Mouse (Mus musculus): ENCODE measurements around the gene Ankrd53. TPM values are rescaled to one million over a fixed set of nuclear protein-coding genes. Genes with fewer than 3 reads are reported as not detected.
A peak's percentile ranks its signal among the peaks of the same experiment; 100 is the strongest.

The Ankrd53 gene
- polyA plus RNA-seq, 1 experiment = 0.04 TPM

DNA sequence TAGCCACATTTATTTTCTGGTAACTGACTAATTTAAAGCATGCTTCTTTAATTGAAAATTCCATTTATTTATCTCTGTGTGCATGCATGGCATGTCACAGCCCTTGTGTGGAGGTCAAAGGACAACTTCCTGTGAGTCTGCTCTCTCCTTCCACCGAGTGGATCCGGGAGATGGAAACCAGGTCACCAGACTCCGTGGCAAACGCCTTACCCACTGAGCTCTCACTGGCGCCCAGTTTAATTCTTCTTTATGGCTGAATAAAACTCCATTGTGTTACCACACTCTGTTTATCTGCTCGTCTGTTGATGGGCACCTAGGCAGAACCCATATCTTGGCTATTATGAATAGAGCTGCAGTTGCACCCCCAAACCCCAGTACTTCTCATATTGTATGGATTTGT is 39.9 kb upstream of the Ankrd53 start:
- no peak overlapping the region for H3K4me3 ChIP-seq (ENCODE audit: insufficient read depth, poor library complexity, severe bottlenecking)
- H3ac ChIP-seq (ENCODE audit: control insufficient read depth, insufficient read length, low read depth) = no peak overlapping the region
- no peak for TF ChIP-seq MYOG (IDR thresholded peaks at IDR 0.05; ENCODE audit: control insufficient read depth, extremely low read depth, insufficient read length)
- TF ChIP-seq USF1 (IDR thresholded peaks at IDR 0.05; ENCODE audit: low read depth) = no peak
- no peak for TF ChIP-seq MAX (IDR thresholded peaks at IDR 0.05)
- no peak for TF ChIP-seq MYOD1 (IDR thresholded peaks at IDR 0.05; ENCODE audit: control insufficient read depth, insufficient read length, low read depth)
- no peak for TF ChIP-seq FOSL1 (IDR thresholded peaks at IDR 0.05; ENCODE audit: insufficient read depth, low read length, poor library complexity, severe bottlenecking)
- TF ChIP-seq CEBPB (IDR thresholded peaks at IDR 0.05; ENCODE audit: low read depth) = no peak
- TF ChIP-seq CTCF (IDR thresholded peaks at IDR 0.05; ENCODE audit: control insufficient read depth, insufficient read depth, insufficient read length) = no peak
- no peaks in the 10 kb centered on the region for H3K36me3 ChIP-seq (ENCODE audit: control insufficient read depth, insufficient read depth)
- H3K79me2 ChIP-seq (ENCODE audit: control insufficient read depth, insufficient read depth) = no peaks in the 10 kb centered on the region
- H3K79me3 ChIP-seq (ENCODE audit: low read depth) = no peaks in the 10 kb centered on the region
- peaks cover 25% of the 10 kb centered on the region for H3K27me3 ChIP-seq (ENCODE audit: control insufficient read depth, insufficient read depth, insufficient read length)

GRCm38 (mm10) chr6:83727178-83727577 is 35.3 kb upstream of the Ankrd53 start:
- no peaks in the 10 kb centered on the region for H3K79me2 ChIP-seq (ENCODE audit: control insufficient read depth, insufficient read depth)
- H3K4me3 ChIP-seq (ENCODE audit: insufficient read depth, poor library complexity, severe bottlenecking) = no peak overlapping the region
- H3K79me3 ChIP-seq (ENCODE audit: low read depth) = no peaks in the 10 kb centered on the region
- H3K27me3 ChIP-seq (ENCODE audit: control insufficient read depth, insufficient read depth, insufficient read length) = peaks cover 15% of the 10 kb centered on the region
- no peaks in the 10 kb centered on the region for H3K36me3 ChIP-seq (ENCODE audit: control insufficient read depth, insufficient read depth)
- H3ac ChIP-seq (ENCODE audit: control insufficient read depth, insufficient read length, low read depth) = no peak overlapping the region
- TF ChIP-seq CTCF (IDR thresholded peaks at IDR 0.05; ENCODE audit: control insufficient read depth, insufficient read depth, insufficient read length) (no peak), CEBPB (IDR thresholded peaks at IDR 0.05; ENCODE audit: low read depth) (no peak), FOSL1 (IDR thresholded peaks at IDR 0.05; ENCODE audit: insufficient read depth, low read length, poor library complexity, severe bottlenecking) (no peak), MYOG (IDR thresholded peaks at IDR 0.05; ENCODE audit: control insufficient read depth, extremely low read depth, insufficient read length) (no peak), USF1 (IDR thresholded peaks at IDR 0.05; ENCODE audit: low read depth) (no peak), MAX (IDR thresholded peaks at IDR 0.05) (no peak), MYOD1 (IDR thresholded peaks at IDR 0.05; ENCODE audit: control insufficient read depth, insufficient read length, low read depth) (no peak)

- Histone ChIP-seq H3K36me3 (ENCODE audit: control insufficient read depth, insufficient read depth) (no peaks in the 10 kb centered on the region), H3K27me3 (ENCODE audit: control insufficient read depth, insufficient read depth, insufficient read length) (peaks cover 18% of the 10 kb centered on the region)
Measured at GRCm38 (mm10) chr6:83728488-83728887, 34.0 kb upstream of the Ankrd53 start.

DNA sequence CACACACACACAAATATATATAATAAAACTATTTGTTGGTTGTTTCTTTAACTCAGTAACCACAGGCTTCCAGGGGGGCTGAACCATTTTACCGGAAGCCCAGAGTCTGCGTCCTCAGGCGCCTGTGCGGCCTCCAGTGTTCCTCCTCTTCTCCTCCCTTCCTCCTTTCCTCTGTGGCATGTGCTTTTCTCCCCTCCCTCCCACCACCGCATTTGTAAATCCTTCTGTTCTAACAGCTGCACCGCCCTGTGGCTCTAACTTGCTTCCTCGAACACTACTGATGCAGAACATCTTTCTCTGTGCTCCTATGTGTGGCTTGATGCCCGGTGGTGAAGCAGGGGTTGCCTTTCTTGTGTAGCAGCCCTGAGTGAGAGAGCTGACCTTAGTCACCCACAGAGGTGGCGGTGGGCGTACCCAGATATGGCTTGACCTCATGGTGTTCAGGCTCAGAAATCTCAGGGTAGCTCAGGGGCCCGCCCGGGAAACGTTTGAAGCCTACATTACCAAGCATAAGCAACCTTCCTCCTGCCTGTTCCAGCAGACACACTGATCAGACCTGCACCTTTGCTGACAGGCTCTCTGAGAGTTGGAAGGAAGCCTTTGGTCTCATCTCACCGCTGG is 33.0 kb upstream of the Ankrd53 start:
- H3K4me3 ChIP-seq (ENCODE audit: insufficient read depth, poor library complexity, severe bottlenecking) = no peak overlapping the region
- peaks cover 18% of the 10 kb centered on the region for H3K27me3 ChIP-seq (ENCODE audit: control insufficient read depth, insufficient read depth, insufficient read length)
- no peaks in the 10 kb centered on the region for H3K79me2 ChIP-seq (ENCODE audit: control insufficient read depth, insufficient read depth)
- no peak overlapping the region for H3ac ChIP-seq (ENCODE audit: control insufficient read depth, insufficient read length, low read depth)
- no peaks in the 10 kb centered on the region for H3K79me3 ChIP-seq (ENCODE audit: low read depth)
- no peaks in the 10 kb centered on the region for H3K36me3 ChIP-seq (ENCODE audit: control insufficient read depth, insufficient read depth)
- TF ChIP-seq CTCF (IDR thresholded peaks at IDR 0.05; ENCODE audit: control insufficient read depth, insufficient read depth, insufficient read length) (no peak), FOSL1 (IDR thresholded peaks at IDR 0.05; ENCODE audit: insufficient read depth, low read length, poor library complexity, severe bottlenecking) (no peak), MYOD1 (IDR thresholded peaks at IDR 0.05; ENCODE audit: control insufficient read depth, insufficient read length, low read depth) (no peak), USF1 (IDR thresholded peaks at IDR 0.05; ENCODE audit: low read depth) (no peak), MYOG (IDR thresholded peaks at IDR 0.05; ENCODE audit: control insufficient read depth, extremely low read depth, insufficient read length) (no peak), MAX (IDR thresholded peaks at IDR 0.05) (no peak), CEBPB (IDR thresholded peaks at IDR 0.05; ENCODE audit: low read depth) (no peak)

More at GRCm38 (mm10) chr6:83728488-83728887, 34.0 kb upstream of the Ankrd53 start:
- no peaks in the 10 kb centered on the region for H3K79me3 ChIP-seq (ENCODE audit: low read depth)
- no peaks in the 10 kb centered on the region for H3K79me2 ChIP-seq (ENCODE audit: control insufficient read depth, insufficient read depth)
- TF ChIP-seq FOSL1 (IDR thresholded peaks at IDR 0.05; ENCODE audit: insufficient read depth, low read length, poor library complexity, severe bottlenecking) = no peak
- no peak for TF ChIP-seq CEBPB (IDR thresholded peaks at IDR 0.05; ENCODE audit: low read depth)
- no peak for TF ChIP-seq USF1 (IDR thresholded peaks at IDR 0.05; ENCODE audit: low read depth)
- no peak for TF ChIP-seq MAX (IDR thresholded peaks at IDR 0.05)
- TF ChIP-seq MYOD1 (IDR thresholded peaks at IDR 0.05; ENCODE audit: control insufficient read depth, insufficient read length, low read depth) = no peak
- TF ChIP-seq CTCF (IDR thresholded peaks at IDR 0.05; ENCODE audit: control insufficient read depth, insufficient read depth, insufficient read length) = no peak
- TF ChIP-seq MYOG (IDR thresholded peaks at IDR 0.05; ENCODE audit: control insufficient read depth, extremely low read depth, insufficient read length) = no peak
- H3ac ChIP-seq (ENCODE audit: control insufficient read depth, insufficient read length, low read depth) = no peak overlapping the region
- H3K4me3 ChIP-seq (ENCODE audit: insufficient read depth, poor library complexity, severe bottlenecking) = no peak overlapping the region

- Histone ChIP-seq H3K4me3 (ENCODE audit: insufficient read depth, poor library complexity, severe bottlenecking) (no peak overlapping the region), H3K79me2 (ENCODE audit: control insufficient read depth, insufficient read depth) (no peaks in the 10 kb centered on the region), H3ac (ENCODE audit: control insufficient read depth, insufficient read length, low read depth) (no peak overlapping the region), H3K27me3 (ENCODE audit: control insufficient read depth, insufficient read depth, insufficient read length) (peaks cover 15% of the 10 kb centered on the region), H3K79me3 (ENCODE audit: low read depth) (no peaks in the 10 kb centered on the region), H3K36me3 (ENCODE audit: control insufficient read depth, insufficient read depth) (no peaks in the 10 kb centered on the region)
- TF ChIP-seq CTCF (IDR thresholded peaks at IDR 0.05; ENCODE audit: control insufficient read depth, insufficient read depth, insufficient read length) (peak; percentile 78), USF1 (IDR thresholded peaks at IDR 0.05; ENCODE audit: low read depth) (no peak)
Measured at GRCm38 (mm10) chr6:83731128-83731527, 31.3 kb upstream of the Ankrd53 start.

DNA sequence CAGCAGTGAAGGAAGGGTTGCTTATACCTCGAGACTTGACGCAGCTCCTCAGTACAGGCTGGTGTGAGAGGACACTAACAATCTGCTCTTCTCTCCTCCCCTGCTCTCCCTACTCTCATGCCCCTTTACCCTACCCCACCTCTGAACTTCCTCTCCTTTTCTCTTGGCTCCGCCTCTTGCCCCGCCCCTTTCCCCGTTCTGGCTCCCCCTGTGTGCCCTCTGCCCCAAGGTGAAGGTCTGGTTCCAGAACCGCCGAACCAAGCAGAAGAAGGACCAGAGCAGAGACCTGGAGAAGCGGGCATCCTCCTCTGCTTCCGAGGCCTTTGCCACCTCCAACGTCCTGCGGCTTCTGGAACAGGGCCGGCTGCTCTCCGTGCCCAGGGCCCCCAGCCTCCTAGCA is 25.1 kb upstream of the Ankrd53 start:
- Histone ChIP-seq H3K4me3 (ENCODE audit: insufficient read depth, poor library complexity, severe bottlenecking) (no peak overlapping the region), H3K79me2 (ENCODE audit: control insufficient read depth, insufficient read depth) (no peaks in the 10 kb centered on the region), H3K36me3 (ENCODE audit: control insufficient read depth, insufficient read depth) (no peaks in the 10 kb centered on the region), H3K27me3 (ENCODE audit: control insufficient read depth, insufficient read depth, insufficient read length) (peaks cover 14% of the 10 kb centered on the region), H3K79me3 (ENCODE audit: low read depth) (no peaks in the 10 kb centered on the region), H3ac (ENCODE audit: control insufficient read depth, insufficient read length, low read depth) (no peak overlapping the region)
- no peak for TF ChIP-seq MAX (IDR thresholded peaks at IDR 0.05)
- TF ChIP-seq USF1 (IDR thresholded peaks at IDR 0.05; ENCODE audit: low read depth) = no peak
- TF ChIP-seq CTCF (IDR thresholded peaks at IDR 0.05; ENCODE audit: control insufficient read depth, insufficient read depth, insufficient read length) = no peak
- TF ChIP-seq FOSL1 (IDR thresholded peaks at IDR 0.05; ENCODE audit: insufficient read depth, low read length, poor library complexity, severe bottlenecking) = no peak

All from C2C12 (cell line).